ENCODE assay signal across 19 mouse cellular contexts in genomic region chr17:56842173-56842572, GRCm38 (mm10). TPM values are rescaled to one million over a fixed set of nuclear protein-coding genes. Genes with fewer than 3 reads are reported as not detected.
DNase-seq lines count a peak whose midpoint lies in the region; ATAC-seq lines count a peak whose summit lies in the region.
"Had no signal": no experiment of that assay in that cellular context is flagged by ENCODE, and none has a peak within 500 bp of the region (broad histone marks: within the 10 kb centered on the region; RNA-seq: fewer than 3 reads in every experiment).

No protein-coding gene starts in this region.

- DNase-seq in 416B (ENCODE audit: low read depth): peak; percentile 28
- DNase-seq in CD4-positive, CD25-positive, alpha-beta regulatory T cell, adult 2 months (ENCODE audit: low read depth, low spot score): peak; percentile 29
- DNase-seq in gastrocnemius, postnatal 25 days: no peak
- no peak for DNase-seq in gastrocnemius, postnatal 36 days
- DNase-seq in right cerebral cortex, adult 2 months (ENCODE audit: low spot score in 2 of 2): no peak
- DNase-seq: adrenal gland, adult 8-10 months; adrenal gland, postnatal 36 days; B cell, adult 2 months; cerebellum, adult 2 months; cerebellum, postnatal 10 days; embryo, embryonic 11 days had no signal

- intact Hi-C loops in gastrocnemius, postnatal 36 days (cut with DNase I): no loop called here

- ATAC-seq in granulocyte monocyte progenitor cell, adult 5-6 weeks (replicated peaks; ENCODE audit: poor library complexity, severe bottlenecking): peak; percentile 65
- ATAC-seq in megakaryocyte progenitor cell, adult 5-6 weeks (replicated peaks; ENCODE audit: poor library complexity): peak; percentile 61
- ATAC-seq: forebrain, embryonic 15.5 days; Patski had no signal

RNA-seq across cellular contexts. Expression of gene Rfx2, which starts 11.4 kb away (rescaled TPM):
- total RNA-seq in granulocyte monocyte progenitor cell, adult 5-6 weeks (2014; fragmentation: Nextera tagmentation): 4.4 and 6.4 TPM in 2 replicates
- total RNA-seq in granulocyte monocyte progenitor cell, adult 5-6 weeks (2017): 1.6 and 2.8 TPM in 2 replicates
- 6.4 and 8.8 TPM in 2 replicates for total RNA-seq in megakaryocyte progenitor cell, adult 5-6 weeks (2015)
- 4.8 and 5.0 TPM in 2 replicates for total RNA-seq in megakaryocyte progenitor cell, adult 5-6 weeks (2017)
- 1 to 10 TPM; 3.0 to 4.1 TPM for total RNA-seq in gastrocnemius, postnatal 25 days (2021)
- total RNA-seq in gastrocnemius, postnatal 36 days (2021): 1 to 10 TPM; 1.8 to 2.5 TPM

RNA-seq across cellular contexts. Expression of gene Acsbg2, which starts 32.1 kb away (rescaled TPM):
- not detected in 2 replicates for total RNA-seq in granulocyte monocyte progenitor cell, adult 5-6 weeks (2014; fragmentation: Nextera tagmentation)
- not detected in 2 replicates for total RNA-seq in granulocyte monocyte progenitor cell, adult 5-6 weeks (2017)
- not detected in 2 replicates for total RNA-seq in megakaryocyte progenitor cell, adult 5-6 weeks (2015)
- total RNA-seq in megakaryocyte progenitor cell, adult 5-6 weeks (2017): not detected in 2 replicates
- not detected for total RNA-seq in gastrocnemius, postnatal 25 days (2021)
- total RNA-seq in gastrocnemius, postnatal 36 days (2021): not detected
- total RNA-seq: CH12.LX; gastrocnemius, adult 8-10 months; heart, adult 8-10 months; heart, postnatal 25 days had no signal

RNA-seq across cellular contexts. Expression of gene 1700061G19Rik, which starts 33.1 kb away (rescaled TPM):
- total RNA-seq in granulocyte monocyte progenitor cell, adult 5-6 weeks (2014; fragmentation: Nextera tagmentation): 0.47 TPM in 1 of 2 replicates, not detected in the other
- 0.17 TPM in 1 of 2 replicates, not detected in the other for total RNA-seq in granulocyte monocyte progenitor cell, adult 5-6 weeks (2017)
- total RNA-seq in megakaryocyte progenitor cell, adult 5-6 weeks (2015): 0.07 TPM in 1 of 2 replicates, not detected in the other
- total RNA-seq in megakaryocyte progenitor cell, adult 5-6 weeks (2017): not detected in 2 replicates
- not detected for total RNA-seq in gastrocnemius, postnatal 25 days (2021)
- not detected for total RNA-seq in gastrocnemius, postnatal 36 days (2021)
- total RNA-seq: gastrocnemius, adult 8-10 months; heart, adult 8-10 months; heart, postnatal 25 days had no signal

Comparison
In these comparisons a context has a peak if more than half of its experiments do, and no peak if none do; other contexts are left out.
1. DNase-seq: peak in 416B (single experiment) and CD4-positive, CD25-positive, alpha-beta regulatory T cell, adult 2 months (single experiment); none in gastrocnemius, postnatal 25 days (single experiment), gastrocnemius, postnatal 36 days (0 of 2) and right cerebral cortex, adult 2 months (0 of 2).